Mouse (Mus musculus) CD4-positive, CD25-positive, alpha-beta regulatory T cell, adult 4 months (primary cell): ENCODE data around the gene Polm. TPM values are rescaled to one million over a fixed set of nuclear protein-coding genes. Genes with fewer than 3 reads are reported as not detected.

Experiments
- polyA plus RNA-seq, 2 experiments: library from polyadenylated mRNA; unstranded; fragments of 100-300 nt; shearing (Covaris generic); gene quantifications; one replicate each; pipeline ENCODE4 v1.2.1; 2017

Gene Polm
- polyA plus RNA-seq, 2 experiments from 2014 or later, result 17.2 to 37.5 TPM

Other genes with a start within 250 kb of the Polm start
- gene Mrps24, start 122.3 kb downstream of the Polm start, polyA plus RNA-seq, result 10 to 100 TPM; 39.0 to 47.3 TPM
- 1 to 10 TPM; 5.2 to 9.1 TPM for gene Urgcp, start 75.6 kb downstream of the Polm start, polyA plus RNA-seq
- 100 to 1,000 TPM; 121 to 155 TPM for gene Dbnl, start 49.5 kb downstream of the Polm start, polyA plus RNA-seq
- 1 to 10 TPM in 1 of 2 experiments, not detected in 1; 3.0 TPM for gene Pgam2, start 34.3 kb downstream of the Polm start, polyA plus RNA-seq
- under 1 TPM; 0.35 to 0.51 TPM for gene Aebp1, start 23.9 kb upstream of the Polm start, polyA plus RNA-seq
- 10 to 100 TPM; 29.7 to 67.2 TPM for gene Pold2, start 40.3 kb upstream of the Polm start, polyA plus RNA-seq
- not detected for gene Myl7, start 60.8 kb upstream of the Polm start, polyA plus RNA-seq
- not detected for gene Gck, start 112.1 kb upstream of the Polm start, polyA plus RNA-seq
- gene Ykt6, start 117.7 kb upstream of the Polm start, polyA plus RNA-seq, result 10 to 100 TPM; 28.1 to 31.5 TPM
- gene Camk2b, start 228.3 kb upstream of the Polm start, polyA plus RNA-seq, result 10 to 100 TPM in 1 of 2 experiments, 1 to 10 TPM in 1; 4.2 to 19.3 TPM